Mouse (Mus musculus) kidney, embryonic 15.5 days (tissue): Measurements from ENCODE around the gene Tubb3. TPM values are rescaled to one million over a fixed set of nuclear protein-coding genes. Genes with fewer than 3 reads are reported as not detected.
"Not testable (repeated sequence)": the region's sequence is repeated elsewhere in the genome, so short reads cannot be mapped to it uniquely, and the experiment has no call there.

Source experiments
- ATAC-seq: fragments of 200-750 bp; cut with Nextera tagmentation; replicated peaks from 2 replicates; pipeline ENCODE4 v1.8.0; 2017; ENCODE audit warnings: moderate TSS enrichment; ENCODE audit not compliant: low FRiP score
- H3K27ac ChIP-seq: fragments of 300-500 bp; sonication (generic); 2 replicates; pipeline ENCODE4 v1.5.1; 2015; ENCODE audit warnings: mild to moderate bottlenecking, inconsistent platforms
- H3K27me3 ChIP-seq: fragments of 300-500 bp; sonication (generic); 2 replicates; pipeline ENCODE4 v1.6.1; 2015; ENCODE audit warnings: inconsistent platforms
- H3K36me3 ChIP-seq: fragments of 300-500 bp; sonication (generic); 2 replicates; pipeline ENCODE4 v1.6.1; 2015; ENCODE audit warnings: inconsistent platforms
- H3K4me1 ChIP-seq: fragments of 300-500 bp; sonication (generic); 2 replicates; pipeline ENCODE4 v1.6.1; 2015; ENCODE audit warnings: inconsistent platforms
- H3K4me2 ChIP-seq: fragments of 300-500 bp; sonication (generic); 2 replicates; pipeline ENCODE4 v1.6.1; 2015; ENCODE audit warnings: moderate library complexity, mild to moderate bottlenecking, inconsistent platforms
- H3K4me3 ChIP-seq: fragments of 300-500 bp; sonication (generic); replicated peaks from 2 replicates; pipeline ENCODE4 v1.5.1; 2015; ENCODE audit warnings: mild to moderate bottlenecking, inconsistent platforms
- H3K9ac ChIP-seq: fragments of 300-500 bp; sonication (generic); 2 replicates; pipeline ENCODE4 v1.6.1; 2015; ENCODE audit warnings: mild to moderate bottlenecking, inconsistent platforms
- H3K9me3 ChIP-seq: fragments of 300-500 bp; sonication (generic); replicated peaks from 2 replicates; pipeline ENCODE4 v1.6.1; 2016; ENCODE audit warnings: inconsistent platforms
- WGBS: fragments of 180-500 bp; shearing (Covaris S2); methylation state at CpG from one replicate; pipeline ENCODE4 v1.1.7; 2015; ENCODE audit warnings: mixed read lengths; 5-methylcytosine and 5-hydroxymethylcytosine counted together
- polyA plus RNA-seq: library from polyadenylated mRNA; unstranded; fragments of >200 nt; fragmentation: Nextera tagmentation; extraction: Ambion mirVana; gene quantifications from 2 replicates; pipeline ENCODE4 v1.2.1, GENCODE M21; 2015

The Tubb3 gene
- polyA plus RNA-seq, 1 experiment from 2014 or later, result 22.0 TPM

DNA sequence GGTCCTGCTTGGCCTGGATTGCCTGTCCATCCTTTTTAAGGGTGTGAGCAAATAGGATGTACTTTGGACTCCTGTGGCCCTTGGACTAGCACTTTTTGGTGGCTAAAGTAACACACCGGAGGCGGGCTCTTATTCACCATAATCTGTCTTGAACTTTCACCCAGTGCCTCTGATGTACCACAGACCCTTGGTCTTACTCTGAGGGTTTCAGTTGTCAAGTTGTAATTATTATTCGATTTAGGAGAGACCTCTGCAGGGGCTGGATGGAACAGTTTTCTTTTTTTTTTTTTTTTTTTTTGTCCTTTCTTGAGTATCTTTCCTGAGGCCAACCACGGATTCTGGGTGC lies 32.3 kb downstream of the Tubb3 start:
- Histone ChIP-seq H3K9me3 (no peaks in the 10 kb centered on the region), H3K27me3 (no peaks in the 10 kb centered on the region), H3K36me3 (no peaks in the 10 kb centered on the region), H3K4me2 (peak overlapping the region; percentile 65), H3K4me3 (peak overlapping the region; percentile 68), H3K27ac (peak overlapping the region; percentile 86; the same call in 1 of the 2 replicates), H3K4me1 (peaks cover 13% of the 10 kb centered on the region), H3K9ac (peak overlapping the region; percentile 60)
- ATAC-seq, result peak; percentile 23; the same call in 1 of the 2 replicates
- WGBS, result 22% methylated on average over 4 of the region's 4 CpGs

DNA sequence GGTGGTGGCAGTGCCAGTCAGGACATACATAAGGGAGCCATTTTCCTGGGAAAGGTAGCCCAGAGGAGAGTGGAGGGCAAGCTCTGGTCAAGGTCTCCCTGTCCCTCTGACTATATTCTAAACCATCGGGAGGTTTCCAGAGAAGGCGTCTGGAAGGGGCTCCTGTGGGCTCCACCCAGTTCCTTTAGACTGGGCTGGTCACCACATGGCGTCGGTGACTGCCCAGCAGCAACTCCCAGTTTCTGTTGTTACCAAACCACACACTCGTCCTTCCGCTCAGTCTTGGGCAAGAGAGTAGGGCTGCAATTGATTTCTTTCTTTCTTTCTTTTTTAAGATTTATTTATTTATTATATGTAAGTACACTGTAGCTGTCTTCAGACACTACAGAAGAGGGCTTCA lies 32.9 kb downstream of the Tubb3 start:
- no peak for ATAC-seq
- no peak overlapping the region for H3K27ac ChIP-seq
- 79% methylated on average over 6 of the region's 6 CpGs for WGBS
- H3K9me3 ChIP-seq, result no peaks in the 10 kb centered on the region
- no peak overlapping the region for H3K9ac ChIP-seq
- peak overlapping the region; percentile 65 for H3K4me2 ChIP-seq
- peaks cover 13% of the 10 kb centered on the region for H3K4me1 ChIP-seq
- no peaks in the 10 kb centered on the region for H3K27me3 ChIP-seq
- peaks cover 2% of the 10 kb centered on the region; the same call in 1 of the 2 replicates for H3K36me3 ChIP-seq
- H3K4me3 ChIP-seq, result peak overlapping the region; percentile 68

DNA sequence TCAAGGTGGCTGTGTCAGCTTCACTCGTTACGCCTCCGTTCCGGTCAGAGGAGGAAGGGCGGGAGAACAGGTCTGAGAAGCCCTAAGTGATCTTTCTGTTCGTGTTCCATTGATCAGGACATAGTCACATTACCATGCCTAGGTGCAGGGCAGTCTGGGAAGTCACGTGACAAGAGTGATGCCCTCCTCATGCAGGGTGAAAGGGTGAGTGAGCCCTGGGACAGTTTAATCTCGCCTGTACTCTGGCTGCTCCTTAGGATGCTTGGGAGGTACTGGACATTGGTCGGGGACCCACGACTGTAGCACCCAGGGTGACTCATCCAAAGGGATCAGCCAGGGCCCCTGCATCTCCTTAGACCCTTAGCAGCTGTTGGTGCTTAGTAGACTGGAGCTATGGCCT lies 34.8 kb downstream of the Tubb3 start:
- H3K9ac ChIP-seq, result no peak overlapping the region
- H3K4me2 ChIP-seq, result no peak overlapping the region
- WGBS, result 86% methylated on average over 10 of the region's 10 CpGs
- H3K4me1 ChIP-seq, result peaks cover 13% of the 10 kb centered on the region
- peaks cover 14% of the 10 kb centered on the region for H3K36me3 ChIP-seq
- H3K4me3 ChIP-seq, result no peak overlapping the region
- H3K9me3 ChIP-seq, result no peaks in the 10 kb centered on the region
- ATAC-seq, result no peak
- no peaks in the 10 kb centered on the region for H3K27me3 ChIP-seq
- no peak overlapping the region for H3K27ac ChIP-seq

DNA sequence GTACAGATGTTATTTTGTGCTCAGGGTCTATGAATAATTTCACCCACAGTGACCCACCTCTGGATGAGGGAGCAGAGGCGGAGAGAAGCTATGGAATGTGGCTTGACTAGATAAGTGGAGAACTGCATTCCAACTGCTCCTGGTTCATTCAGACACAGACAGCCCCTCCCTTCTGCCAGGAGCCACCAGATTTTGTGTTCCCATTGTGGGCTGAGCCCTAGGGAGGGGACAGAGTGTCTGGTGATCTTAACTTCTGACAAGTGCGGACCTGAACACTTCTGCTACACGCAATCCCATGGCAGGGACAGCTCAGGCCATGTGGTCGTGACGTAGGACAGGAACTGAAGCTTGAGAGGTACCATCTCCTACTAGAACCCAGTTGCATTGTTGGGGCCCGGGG lies 35.6 kb downstream of the Tubb3 start:
- no peak for ATAC-seq
- H3K27me3 ChIP-seq, result no peaks in the 10 kb centered on the region
- WGBS, result 94% methylated on average over 6 of the region's 6 CpGs

DNA sequence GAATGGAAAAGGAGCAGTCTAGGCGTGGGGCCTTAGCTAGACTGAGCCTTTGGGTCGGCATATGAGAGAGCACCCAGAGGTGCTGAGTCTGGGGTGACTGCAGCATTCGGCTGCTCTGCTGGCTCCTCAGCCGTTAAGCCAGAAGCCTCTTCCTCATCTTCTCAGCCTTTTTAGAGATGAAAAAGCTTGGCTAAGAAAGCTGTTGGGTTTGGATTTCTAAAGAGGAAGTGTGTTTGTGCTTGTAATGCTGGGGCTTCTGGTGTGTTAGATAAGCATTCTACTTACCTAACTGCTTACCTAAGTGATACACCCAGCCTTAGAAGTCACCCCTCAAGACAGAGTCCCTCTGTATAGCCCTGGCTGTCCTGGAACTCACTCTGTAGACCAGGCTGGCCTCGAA lies 39.6 kb downstream of the Tubb3 start:
- H3K36me3 ChIP-seq, result peaks cover 57% of the 10 kb centered on the region
- 89% methylated on average over 5 of the region's 5 CpGs for WGBS
- no peak overlapping the region for H3K9ac ChIP-seq
- no peak overlapping the region for H3K27ac ChIP-seq
- H3K4me1 ChIP-seq, result no peaks in the 10 kb centered on the region
- no peak for ATAC-seq
- H3K27me3 ChIP-seq, result no peaks in the 10 kb centered on the region
- no peak overlapping the region for H3K4me2 ChIP-seq
- no peaks in the 10 kb centered on the region for H3K9me3 ChIP-seq
- H3K4me3 ChIP-seq, result no peak overlapping the region

More for the DNA sequence above, 35.6 kb downstream of the Tubb3 start:
- Histone ChIP-seq H3K27ac (no peak overlapping the region), H3K4me2 (no peak overlapping the region), H3K4me3 (no peak overlapping the region), H3K9me3 (no peaks in the 10 kb centered on the region), H3K4me1 (peaks cover 13% of the 10 kb centered on the region), H3K9ac (no peak overlapping the region), H3K36me3 (peaks cover 20% of the 10 kb centered on the region)

DNA sequence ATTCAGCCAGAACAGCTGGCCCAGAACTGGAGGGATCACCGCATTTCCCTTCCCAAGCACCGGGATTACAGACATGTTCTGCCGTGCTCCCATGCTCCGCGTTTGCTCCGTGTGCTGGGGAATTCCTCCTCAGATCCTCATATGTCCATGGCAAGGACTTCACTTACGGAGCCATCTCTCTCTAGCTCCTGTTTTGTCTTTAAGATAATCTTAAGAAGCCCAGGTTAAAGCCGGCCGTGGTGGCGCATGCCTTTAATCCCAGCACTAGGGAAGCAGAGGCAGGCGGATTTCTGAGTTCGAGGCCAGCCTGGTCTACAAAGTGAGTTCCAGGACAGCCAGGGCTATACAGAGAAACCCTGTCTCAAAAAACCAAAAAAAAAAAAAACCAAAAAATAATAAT lies 40.5 kb downstream of the Tubb3 start:
- not testable (repeated sequence) for H3K4me1 ChIP-seq, H3K27me3 ChIP-seq, H3K9me3 ChIP-seq, H3K4me3 ChIP-seq, H3K27ac ChIP-seq, H3K4me2 ChIP-seq, H3K9ac ChIP-seq, ATAC-seq
- H3K36me3 ChIP-seq, result peaks cover 66% of the 10 kb centered on the region
- WGBS, result 94% methylated on average over 12 of the region's 12 CpGs

DNA sequence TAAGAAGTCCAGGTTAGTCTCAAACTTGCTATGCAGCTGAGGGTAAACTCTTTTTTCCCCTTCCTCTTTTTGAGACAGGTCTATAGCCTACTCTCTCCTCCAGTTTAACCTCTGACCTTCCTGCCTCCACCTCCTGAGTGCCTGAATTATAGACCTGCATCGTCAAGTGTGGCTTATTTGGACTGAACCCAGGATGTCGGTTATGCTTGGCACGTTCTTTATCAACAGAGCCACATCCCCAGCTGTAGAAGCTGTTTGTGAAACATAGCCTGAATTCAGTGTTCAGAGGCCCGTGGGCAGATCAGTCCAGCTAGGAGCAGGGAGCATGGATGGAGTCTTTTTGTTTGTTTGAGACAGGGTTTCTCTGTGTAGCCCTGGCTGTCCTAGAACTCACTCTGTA lies 40.9 kb downstream of the Tubb3 start:
- no peaks in the 10 kb centered on the region for H3K4me1 ChIP-seq
- no peaks in the 10 kb centered on the region for H3K9me3 ChIP-seq
- H3K9ac ChIP-seq, result no peak overlapping the region
- H3K4me3 ChIP-seq, result no peak overlapping the region
- no peak overlapping the region for H3K27ac ChIP-seq
- no peak overlapping the region for H3K4me2 ChIP-seq
- 67% methylated on average over 4 of the region's 4 CpGs for WGBS
- peaks cover 69% of the 10 kb centered on the region for H3K36me3 ChIP-seq
- no peaks in the 10 kb centered on the region for H3K27me3 ChIP-seq
- no peak for ATAC-seq

DNA sequence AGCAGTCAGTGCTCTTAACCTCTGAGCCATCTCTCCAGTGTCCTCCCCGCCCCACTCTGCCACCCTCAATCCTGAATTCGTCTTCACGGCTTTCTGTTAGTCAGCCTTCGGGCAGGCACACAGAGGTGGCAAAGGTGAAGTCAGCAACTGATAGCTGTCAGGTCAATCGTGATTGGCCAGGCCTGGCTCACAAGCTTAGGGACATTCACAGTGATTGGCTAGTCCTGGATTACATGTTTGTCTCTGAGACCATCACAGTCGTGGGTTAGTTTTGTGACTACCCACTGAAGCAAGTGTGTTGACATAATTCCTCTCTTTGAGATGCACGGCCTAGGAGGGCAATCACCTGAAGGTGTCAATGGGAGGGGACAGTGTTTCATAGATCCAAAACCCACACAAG lies 42.1 kb downstream of the Tubb3 start:
- Histone ChIP-seq H3K4me2 (no peak overlapping the region), H3K9ac (no peak overlapping the region), H3K9me3 (no peaks in the 10 kb centered on the region), H3K4me1 (no peaks in the 10 kb centered on the region), H3K36me3 (peaks cover 79% of the 10 kb centered on the region), H3K27me3 (no peaks in the 10 kb centered on the region), H3K27ac (no peak overlapping the region), H3K4me3 (no peak overlapping the region)
- WGBS, result 77% methylated on average over 7 of the region's 7 CpGs
- no peak for ATAC-seq

DNA sequence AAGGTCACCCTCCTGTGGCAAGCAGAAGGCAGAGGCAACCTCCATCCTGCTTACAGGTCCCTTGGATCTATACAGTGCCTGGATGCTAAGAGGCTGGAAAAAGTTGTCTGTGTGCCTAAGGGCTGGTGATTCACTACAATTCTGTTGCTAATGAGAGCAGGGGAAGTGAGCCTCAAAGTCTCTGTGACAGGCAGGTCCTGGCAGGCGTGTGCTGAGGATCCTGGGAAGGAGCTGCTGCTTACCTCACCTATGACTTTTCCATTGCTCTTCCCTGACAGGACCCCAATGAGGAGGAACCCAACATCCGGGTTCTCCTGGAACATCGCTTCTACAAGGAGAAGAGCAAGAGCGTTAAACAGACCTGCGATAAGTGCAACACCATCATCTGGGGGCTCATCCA lies 42.7 kb downstream of the Tubb3 start:
- WGBS, result 79% methylated on average over 5 of the region's 5 CpGs
- no peak for ATAC-seq

DNA sequence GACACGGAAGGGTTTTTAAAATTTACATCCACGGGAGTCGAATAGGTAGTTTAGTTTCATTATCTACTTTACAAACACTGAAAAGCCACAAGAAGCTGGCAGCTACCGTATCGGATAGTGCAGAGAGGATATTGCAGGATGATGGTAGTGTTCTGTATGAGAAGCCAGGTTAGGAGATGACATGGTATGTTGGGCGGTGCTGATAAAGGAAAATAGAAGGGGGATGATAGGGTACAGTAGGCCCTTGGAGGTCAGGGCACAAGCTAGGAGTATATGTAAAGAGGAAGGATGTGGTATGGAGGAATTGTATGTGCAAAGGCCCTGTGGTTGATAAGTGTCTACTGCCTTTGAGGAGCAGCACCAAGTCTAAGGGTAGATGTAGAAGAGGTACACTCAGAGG lies 43.3 kb downstream of the Tubb3 start:
- 95% methylated on average over 6 of the region's 6 CpGs for WGBS
- no peak overlapping the region for H3K4me2 ChIP-seq
- no peak overlapping the region for H3K4me3 ChIP-seq
- H3K4me1 ChIP-seq, result no peaks in the 10 kb centered on the region
- no peak overlapping the region for H3K27ac ChIP-seq
- H3K9ac ChIP-seq, result no peak overlapping the region
- peaks cover 87% of the 10 kb centered on the region for H3K36me3 ChIP-seq
- no peaks in the 10 kb centered on the region for H3K27me3 ChIP-seq
- ATAC-seq, result no peak
- no peaks in the 10 kb centered on the region for H3K9me3 ChIP-seq

More for the DNA sequence above, 42.7 kb downstream of the Tubb3 start:
- peaks cover 86% of the 10 kb centered on the region for H3K36me3 ChIP-seq
- no peak overlapping the region for H3K27ac ChIP-seq
- no peaks in the 10 kb centered on the region for H3K27me3 ChIP-seq
- no peaks in the 10 kb centered on the region for H3K4me1 ChIP-seq
- no peak overlapping the region for H3K4me3 ChIP-seq
- no peaks in the 10 kb centered on the region for H3K9me3 ChIP-seq
- H3K9ac ChIP-seq, result no peak overlapping the region
- no peak overlapping the region for H3K4me2 ChIP-seq

DNA sequence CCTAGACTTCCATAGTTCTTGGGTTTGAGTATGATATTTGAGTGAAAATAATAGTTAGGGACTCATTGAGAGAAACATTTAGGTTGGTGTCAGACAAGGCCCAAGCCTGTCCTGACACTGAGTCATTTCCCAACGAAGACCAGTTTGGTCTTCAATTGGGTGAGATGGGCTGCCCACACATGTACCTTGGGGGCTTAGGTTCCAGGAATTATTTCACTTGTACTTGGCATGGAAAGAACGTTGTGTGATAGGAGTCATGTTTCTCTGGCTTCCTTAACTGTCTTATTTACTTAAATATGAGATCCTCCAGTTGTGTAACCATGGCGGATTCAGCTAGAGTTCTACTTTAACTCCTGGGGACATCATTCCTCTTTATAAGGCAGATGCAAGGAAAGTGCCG lies 52.4 kb downstream of the Tubb3 start:
- 85% methylated on average over 4 of the region's 4 CpGs for WGBS
- H3K27ac ChIP-seq, result no peak overlapping the region
- H3K9ac ChIP-seq, result no peak overlapping the region
- H3K36me3 ChIP-seq, result peaks cover 45% of the 10 kb centered on the region
- H3K4me3 ChIP-seq, result no peak overlapping the region
- ATAC-seq, result no peak
- no peak overlapping the region for H3K4me2 ChIP-seq
- H3K4me1 ChIP-seq, result no peaks in the 10 kb centered on the region
- no peaks in the 10 kb centered on the region for H3K27me3 ChIP-seq
- no peaks in the 10 kb centered on the region for H3K9me3 ChIP-seq

DNA sequence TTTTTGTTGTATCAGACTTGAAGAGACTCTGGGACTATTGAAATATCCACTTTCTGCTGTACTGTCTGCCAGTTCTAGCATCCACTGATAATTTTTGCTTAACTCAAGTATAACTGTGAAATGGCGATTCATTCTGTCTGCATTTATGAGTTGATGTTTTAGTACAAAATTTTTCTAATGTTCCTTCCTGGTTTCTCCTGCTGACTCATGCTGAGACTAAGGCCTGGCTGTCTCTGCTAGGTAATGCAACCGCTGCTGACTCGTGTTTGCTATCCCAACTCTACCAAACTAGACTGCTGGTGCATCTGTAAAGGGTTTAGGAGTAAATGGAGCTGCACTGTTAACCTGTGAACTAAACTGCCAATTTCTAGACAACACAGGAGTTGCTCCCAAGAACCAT lies 56.3 kb downstream of the Tubb3 start:
- no peak for ATAC-seq
- H3K27ac ChIP-seq, result no peak overlapping the region
- no peak overlapping the region for H3K4me3 ChIP-seq
- no peak overlapping the region for H3K4me2 ChIP-seq
- H3K9me3 ChIP-seq, result no peaks in the 10 kb centered on the region
- 77% methylated on average over 3 of the region's 3 CpGs for WGBS
- H3K4me1 ChIP-seq, result no peaks in the 10 kb centered on the region
- no peak overlapping the region for H3K9ac ChIP-seq
- peaks cover 3% of the 10 kb centered on the region; the same call in 1 of the 2 replicates for H3K27me3 ChIP-seq
- H3K36me3 ChIP-seq, result peaks cover 8% of the 10 kb centered on the region
